Mouse (Mus musculus): ENCODE measurements around the gene 1110004F10Rik. TPM values are rescaled to one million over a fixed set of nuclear protein-coding genes. Genes with fewer than 3 reads are reported as not detected.

1110004F10Rik gene
- polyA plus RNA-seq, 1 experiment = not detected

GRCm38 (mm10) chr7:116127052-116127451, 87.9 kb downstream of the 1110004F10Rik start:
- TF ChIP-seq CTCF (IDR thresholded peaks at IDR 0.05; ENCODE audit: insufficient read depth, low read depth, low read length) (no peak), POLR2A (IDR thresholded peaks at IDR 0.05; ENCODE audit: insufficient read depth, low read depth, low read length) (no peak)
- WGBS = 85% methylated on average over 2 of the region's 2 CpGs
- Histone ChIP-seq H3K4me3 (ENCODE audit: insufficient read depth, low read depth, low read length) (no peak overlapping the region), H3K27ac (ENCODE audit: insufficient read depth, low read depth, low read length) (no peak overlapping the region), H3K4me1 (ENCODE audit: control insufficient read depth, insufficient read depth, low read length) (no peaks in the 10 kb centered on the region)

DNA sequence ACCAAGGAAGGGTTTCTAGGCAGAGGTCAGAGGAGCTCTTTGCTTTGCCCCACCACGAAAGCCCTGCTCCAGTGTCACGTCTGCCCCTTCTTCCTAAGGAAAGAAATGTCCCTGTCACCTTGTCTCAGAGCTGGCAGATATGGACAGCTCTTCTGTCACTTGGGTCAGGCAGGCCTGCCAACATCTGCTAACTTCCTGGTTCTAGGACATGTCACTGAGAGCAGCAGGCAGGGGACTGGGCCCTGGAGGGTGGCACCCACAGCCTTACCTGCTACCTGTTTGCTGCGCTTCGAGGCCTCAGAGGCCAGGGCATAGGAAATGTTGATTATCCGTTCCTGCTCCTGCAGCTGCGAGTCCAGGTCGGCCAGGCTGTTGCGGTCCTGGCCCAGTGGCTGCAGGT, 89.1 kb downstream of the 1110004F10Rik start:
- H3K4me3 ChIP-seq (ENCODE audit: insufficient read depth, low read depth, low read length) = no peak overlapping the region
- H3K27ac ChIP-seq (ENCODE audit: insufficient read depth, low read depth, low read length) = no peak overlapping the region
- H3K4me1 ChIP-seq (ENCODE audit: control insufficient read depth, insufficient read depth, low read length) = no peaks in the 10 kb centered on the region
- WGBS = 97% methylated on average over 8 of the region's 8 CpGs
- TF ChIP-seq CTCF (IDR thresholded peaks at IDR 0.05; ENCODE audit: insufficient read depth, low read depth, low read length) (no peak), POLR2A (IDR thresholded peaks at IDR 0.05; ENCODE audit: insufficient read depth, low read depth, low read length) (no peak)

GRCm38 (mm10) chr7:116129374-116129773, 90.2 kb downstream of the 1110004F10Rik start:
- TF ChIP-seq POLR2A (IDR thresholded peaks at IDR 0.05; ENCODE audit: insufficient read depth, low read depth, low read length) (no peak), CTCF (IDR thresholded peaks at IDR 0.05; ENCODE audit: insufficient read depth, low read depth, low read length) (no peak)
- 95% methylated on average over 10 of the region's 10 CpGs for WGBS
- Histone ChIP-seq H3K4me3 (ENCODE audit: insufficient read depth, low read depth, low read length) (no peak overlapping the region), H3K4me1 (ENCODE audit: control insufficient read depth, insufficient read depth, low read length) (no peaks in the 10 kb centered on the region), H3K27ac (ENCODE audit: insufficient read depth, low read depth, low read length) (no peak overlapping the region)

DNA sequence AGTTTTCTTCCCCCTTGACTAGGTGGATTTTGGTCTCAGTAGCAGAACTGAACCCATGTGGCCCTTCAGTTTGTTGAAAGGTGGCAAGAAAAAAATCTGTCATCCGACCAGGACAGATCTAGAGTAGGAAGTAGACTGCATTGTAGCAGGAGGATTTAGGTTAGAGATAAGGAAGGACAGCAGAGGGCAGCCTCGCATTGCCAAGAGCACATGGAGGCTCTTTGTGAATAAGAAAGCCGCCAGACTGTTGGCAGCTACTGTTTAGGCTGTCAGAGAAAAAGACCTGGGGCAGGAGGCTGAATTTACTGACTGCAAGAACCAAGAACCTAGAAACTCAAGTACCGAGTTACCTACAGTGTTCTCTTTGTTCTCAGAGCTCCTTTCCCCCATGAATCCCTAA, 92.2 kb downstream of the 1110004F10Rik start:
- 11% methylated on average over 4 of the region's 4 CpGs for WGBS
- TF ChIP-seq CTCF (IDR thresholded peaks at IDR 0.05; ENCODE audit: insufficient read depth, low read depth, low read length) (no peak), POLR2A (IDR thresholded peaks at IDR 0.05; ENCODE audit: insufficient read depth, low read depth, low read length) (no peak)
- H3K27ac ChIP-seq (ENCODE audit: insufficient read depth, low read depth, low read length) = no peak overlapping the region

DNA sequence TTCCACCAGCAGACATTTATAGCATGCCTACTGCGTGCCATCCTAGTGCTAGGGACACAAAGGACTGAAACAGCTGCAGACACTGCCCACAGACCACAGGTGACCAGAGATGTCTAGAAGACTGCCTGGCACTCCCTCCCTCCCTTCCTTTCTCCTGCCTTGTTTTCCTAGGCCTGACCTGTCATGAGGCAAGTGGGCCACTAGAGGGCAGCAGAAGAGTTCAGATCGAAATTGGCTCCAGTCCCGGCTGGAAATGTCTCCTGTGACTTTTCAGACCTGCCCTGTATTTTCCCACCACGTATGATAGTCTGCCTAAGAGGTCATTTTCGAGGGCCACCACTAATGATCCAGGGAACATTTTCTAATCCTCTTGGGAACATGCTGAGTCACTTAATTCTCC, 92.9 kb downstream of the 1110004F10Rik start:
- H3K4me1 ChIP-seq (ENCODE audit: control insufficient read depth, insufficient read depth, low read length) = no peaks in the 10 kb centered on the region
- 2% methylated on average over 5 of the region's 5 CpGs for whole genome bisulfite sequencing
- no peak overlapping the region for H3K4me3 ChIP-seq (ENCODE audit: insufficient read depth, low read depth, low read length)
- no peak overlapping the region for H3K27ac ChIP-seq (ENCODE audit: insufficient read depth, low read depth, low read length)
- TF ChIP-seq CTCF (IDR thresholded peaks at IDR 0.05; ENCODE audit: insufficient read depth, low read depth, low read length) = peak; percentile 78
- TF ChIP-seq POLR2A (IDR thresholded peaks at IDR 0.05; ENCODE audit: insufficient read depth, low read depth, low read length) = no peak

More for the DNA sequence above, 92.2 kb downstream of the 1110004F10Rik start:
- Histone ChIP-seq H3K4me1 (ENCODE audit: control insufficient read depth, insufficient read depth, low read length) (no peaks in the 10 kb centered on the region), H3K4me3 (ENCODE audit: insufficient read depth, low read depth, low read length) (no peak overlapping the region)

DNA sequence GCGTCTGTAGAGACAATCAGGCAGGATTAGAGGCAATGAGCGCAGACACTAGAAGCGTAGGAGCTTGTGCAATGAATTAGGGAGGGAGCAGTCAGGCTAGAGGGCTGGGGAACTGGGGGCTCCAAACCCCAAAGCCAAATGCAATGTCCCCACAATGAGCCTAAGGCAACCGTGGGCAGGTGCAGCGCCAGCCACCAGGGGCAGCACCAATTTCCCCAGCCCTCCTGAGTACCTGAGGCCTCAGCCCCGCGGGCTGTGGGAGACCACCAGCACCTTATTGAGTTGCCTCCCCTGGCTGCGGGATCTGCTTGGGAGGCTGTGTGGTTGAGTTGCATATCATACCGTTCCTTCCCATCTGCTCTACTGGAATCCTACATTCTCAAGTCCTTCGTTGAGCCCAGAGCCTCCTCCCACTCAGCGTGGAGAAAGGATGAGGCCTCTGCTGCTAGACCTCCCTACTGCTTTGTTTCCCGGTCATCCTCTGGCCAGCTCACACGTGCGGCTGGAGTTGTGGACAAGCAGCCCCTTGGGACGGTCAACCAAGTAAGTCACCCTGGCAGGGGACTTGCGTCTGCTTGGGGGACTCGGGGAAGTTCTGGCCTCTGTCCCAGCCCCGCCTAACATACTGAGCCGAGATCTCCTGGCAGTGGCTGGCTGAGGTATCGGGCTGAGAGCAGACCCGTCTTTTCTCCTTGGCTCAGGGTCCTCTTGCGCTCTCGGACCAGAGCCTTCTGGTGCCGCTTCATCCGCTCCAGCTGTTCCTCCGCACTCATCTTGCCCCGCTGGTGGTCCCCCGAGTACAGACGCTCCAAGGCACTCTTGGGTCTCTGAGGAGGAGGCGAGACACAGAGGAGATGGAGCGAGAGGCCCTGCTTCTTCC, 95.5 kb downstream of the 1110004F10Rik start:
- H3K27ac ChIP-seq (ENCODE audit: insufficient read depth, low read depth, low read length) = no peak overlapping the region
- no peak overlapping the region for H3K4me3 ChIP-seq (ENCODE audit: insufficient read depth, low read depth, low read length)
- H3K4me1 ChIP-seq (ENCODE audit: control insufficient read depth, insufficient read depth, low read length) = no peaks in the 10 kb centered on the region
- 83% methylated on average over 31 of the region's 31 CpGs for WGBS
- no peak for TF ChIP-seq CTCF (IDR thresholded peaks at IDR 0.05; ENCODE audit: insufficient read depth, low read depth, low read length)
- no peak for TF ChIP-seq POLR2A (IDR thresholded peaks at IDR 0.05; ENCODE audit: insufficient read depth, low read depth, low read length)

- WGBS = 92% methylated on average over 12 of the region's 12 CpGs
- TF ChIP-seq CTCF (IDR thresholded peaks at IDR 0.05; ENCODE audit: insufficient read depth, low read depth, low read length) (no peak), POLR2A (IDR thresholded peaks at IDR 0.05; ENCODE audit: insufficient read depth, low read depth, low read length) (no peak)
- H3K4me3 ChIP-seq (ENCODE audit: insufficient read depth, low read depth, low read length) = no peak overlapping the region
Observed at GRCm38 (mm10) chr7:116137149-116137548, 98.0 kb downstream of the 1110004F10Rik start.

GRCm38 (mm10) chr7:116137671-116138070, 98.5 kb downstream of the 1110004F10Rik start:
- H3K27ac ChIP-seq (ENCODE audit: insufficient read depth, low read depth, low read length) = no peak overlapping the region
- no peaks in the 10 kb centered on the region for H3K4me1 ChIP-seq (ENCODE audit: control insufficient read depth, insufficient read depth, low read length)
- no peak overlapping the region for H3K4me3 ChIP-seq (ENCODE audit: insufficient read depth, low read depth, low read length)
- no peak for TF ChIP-seq CTCF (IDR thresholded peaks at IDR 0.05; ENCODE audit: insufficient read depth, low read depth, low read length)
- no peak for TF ChIP-seq POLR2A (IDR thresholded peaks at IDR 0.05; ENCODE audit: insufficient read depth, low read depth, low read length)
- 67% methylated on average over 3 of the region's 3 CpGs for whole genome bisulfite sequencing

More at GRCm38 (mm10) chr7:116137149-116137548, 98.0 kb downstream of the 1110004F10Rik start:
- H3K27ac ChIP-seq (ENCODE audit: insufficient read depth, low read depth, low read length) = no peak overlapping the region
- no peaks in the 10 kb centered on the region for H3K4me1 ChIP-seq (ENCODE audit: control insufficient read depth, insufficient read depth, low read length)

- WGBS = 95% methylated on average over 6 of the region's 6 CpGs
- Histone ChIP-seq H3K4me3 (ENCODE audit: insufficient read depth, low read depth, low read length) (no peak overlapping the region), H3K4me1 (ENCODE audit: control insufficient read depth, insufficient read depth, low read length) (no peaks in the 10 kb centered on the region), H3K27ac (ENCODE audit: insufficient read depth, low read depth, low read length) (no peak overlapping the region)
- no peak for TF ChIP-seq POLR2A (IDR thresholded peaks at IDR 0.05; ENCODE audit: insufficient read depth, low read depth, low read length)
- no peak for TF ChIP-seq CTCF (IDR thresholded peaks at IDR 0.05; ENCODE audit: insufficient read depth, low read depth, low read length)
Observed at GRCm38 (mm10) chr7:116145030-116145429, 105.8 kb downstream of the 1110004F10Rik start.

All from olfactory bulb, adult 2 months (tissue).